Mouse (Mus musculus) liver, embryonic 12.5 days (tissue): ENCODE results near the gene Pgm3. TPM values are rescaled to one million over a fixed set of nuclear protein-coding genes. Genes with fewer than 3 reads are reported as not detected.

Source experiments
- polyA plus RNA-seq: library from polyadenylated mRNA; unstranded; fragments of >200 nt; fragmentation: Nextera tagmentation; extraction: Ambion mirVana; gene quantifications from 2 replicates; pipeline ENCODE4 v1.2.1, GENCODE M21; 2016

The Pgm3 gene
- polyA plus RNA-seq, 1 experiment from 2014 or later, result 17.7 TPM

Other genes starting within 250 kb of the Pgm3 start
- gene Ube2cbp, start 106.9 kb downstream of the Pgm3 start, polyA plus RNA-seq, result 4.1 TPM in 2 replicates
- 6.4 and 7.6 TPM in 2 replicates for gene Dop1a, start 104.7 kb downstream of the Pgm3 start, polyA plus RNA-seq
- 1.6 and 2.1 TPM in 2 replicates for gene Rwdd2a, start 149 bp upstream of the Pgm3 start, polyA plus RNA-seq
- gene Me1, start 124.1 kb upstream of the Pgm3 start, polyA plus RNA-seq, result 4.5 and 5.2 TPM in 2 replicates
- gene Prss35, start 171.8 kb upstream of the Pgm3 start, polyA plus RNA-seq, result 0.58 and 1.3 TPM in 2 replicates